Mouse (Mus musculus) 416B (cell line): ENCODE measurements at regions not wholly inside any gene's neighbourhood (a gene's known extent, or its start where the extent isn't known, plus 50 kb on each side); places are given as distances from the start of the nearest gene placed in this dataset.

ENCODE experiments used
- DNase-seq: peaks from one replicate; pipeline ENCODE4 v3.0.0; 2011; ENCODE audit warnings: low read depth

- DNase-seq = no peak
Measured at GRCm38 (mm10) chr4:66478601-66479217, 74.3 kb upstream of the Astn2 start.
